Mouse (Mus musculus): ENCODE results near the gene Cnih3. TPM values are rescaled to one million over a fixed set of nuclear protein-coding genes. Genes with fewer than 3 reads are reported as not detected.

The Cnih3 gene
- polyA plus RNA-seq, 1 experiment: 0.37 TPM

GRCm38 (mm10) chr1:181505367-181505766, 152.9 kb downstream of the Cnih3 start:
- Histone ChIP-seq H3ac (ENCODE audit: control insufficient read depth, insufficient read length) (no peak overlapping the region), H3K79me2 (ENCODE audit: control insufficient read depth, insufficient read depth) (no peaks in the 10 kb centered on the region)
- TF ChIP-seq POLR2A (IDR thresholded peaks at IDR 0.05; ENCODE audit: insufficient read length, low read depth) (no peak), E2F4 (IDR thresholded peaks at IDR 0.05; ENCODE audit: insufficient read depth) (no peak), USF1 (IDR thresholded peaks at IDR 0.05; ENCODE audit: low read depth) (no peak), POLR2AphosphoS2 (IDR thresholded peaks at IDR 0.05; ENCODE audit: insufficient read length, low read depth) (no peak), MYOD1 (IDR thresholded peaks at IDR 0.05; ENCODE audit: control insufficient read depth in 1 of 3, insufficient read length in 2 of 3, low read depth in 2 of 3) (peak in 1 of 3 experiments; percentile 71), TCF12 (IDR thresholded peaks at IDR 0.05; ENCODE audit: insufficient read depth, poor library complexity, severe bottlenecking) (no peak), CEBPB (IDR thresholded peaks at IDR 0.05; ENCODE audit: insufficient read depth, poor library complexity, severe bottlenecking) (no peak), MAX (IDR thresholded peaks at IDR 0.05; ENCODE audit: low read depth) (no peak), SRF (IDR thresholded peaks at IDR 0.05; ENCODE audit: control insufficient read depth, insufficient read length, low read depth) (no peak), REST (IDR thresholded peaks at IDR 0.05; ENCODE audit: insufficient read depth, insufficient read length) (no peak), TCF3 (IDR thresholded peaks at IDR 0.05; ENCODE audit: insufficient read length, low read depth) (no peak), MYOG (IDR thresholded peaks at IDR 0.05; ENCODE audit: control insufficient read depth in 1 of 3, insufficient read depth in 1 of 3, insufficient read length in 2 of 3, low read depth in 2 of 3) (peak in 1 of 3 experiments; percentile 68)

More at GRCm38 (mm10) chr1:181505367-181505766, 152.9 kb downstream of the Cnih3 start:
- Histone ChIP-seq H3K4me2 (ENCODE audit: low read depth) (peak overlapping the region; percentile 53), H3K4me3 (no peak overlapping the region), H3K36me3 (ENCODE audit: control insufficient read depth, insufficient read depth) (no peaks in the 10 kb centered on the region), H3K27me3 (ENCODE audit: control insufficient read depth, insufficient read depth, insufficient read length) (no peaks in the 10 kb centered on the region)

Other genes starting within 250 kb of the Cnih3 start
- 7.8 TPM for gene Nvl, start 208.4 kb upstream of the Cnih3 start, polyA plus RNA-seq (2012; fragmentation: generic; extraction: Trizol)
- 56.8 TPM for gene Cnih4, start 207.9 kb upstream of the Cnih3 start, polyA plus RNA-seq (2012; fragmentation: generic; extraction: Trizol)
- 47.7 TPM for gene Wdr26, start 140.6 kb upstream of the Cnih3 start, polyA plus RNA-seq (2012; fragmentation: generic; extraction: Trizol)
- not detected for gene Ccdc121, start 158.8 kb downstream of the Cnih3 start, polyA plus RNA-seq (2012; fragmentation: generic; extraction: Trizol)
- 0.29 TPM for gene Dnah14, start 223.9 kb downstream of the Cnih3 start, polyA plus RNA-seq (2012; fragmentation: generic; extraction: Trizol)